Mouse (Mus musculus): Measurements from ENCODE around the gene Scgb1a1. TPM values are rescaled to one million over a fixed set of nuclear protein-coding genes. Genes with fewer than 3 reads are reported as not detected.

Scgb1a1 gene
- polyA plus RNA-seq, 1 experiment from 2014 or later, result not detected

- Histone ChIP-seq H3K4me3 (ENCODE audit: low read depth, low read length) (no peak overlapping the region), H3K4me2 (replicated peaks; ENCODE audit: low read depth) (no peak overlapping the region), H3K36me3 (ENCODE audit: control insufficient read depth, insufficient read depth) (no peaks in the 10 kb centered on the region), H3K9me3 (ENCODE audit: control insufficient read depth) (no peaks in the 10 kb centered on the region), H3K4me1 (replicated peaks; ENCODE audit: control insufficient read depth, insufficient read depth, low read length) (peaks cover 2% of the 10 kb centered on the region; the same call in 1 of the 2 replicates), H3K27me3 (replicated peaks; ENCODE audit: control insufficient read depth, insufficient read depth, low read length) (no peaks in the 10 kb centered on the region), H3K27ac (ENCODE audit: low read depth, low read length) (no peak overlapping the region), H3K9ac (ENCODE audit: low read depth, low read length) (no peak overlapping the region)
- no peak for ATAC-seq
- TF ChIP-seq CTCF (IDR thresholded peaks at IDR 0.05; ENCODE audit: low read depth), result no peak
- WGBS, result 88% methylated on average over 3 of the region's 3 CpGs
Measured at GRCm38 (mm10) chr19:9034480-9034879, 53.3 kb downstream of the Scgb1a1 start.

Other genes with a start within 250 kb of the Scgb1a1 start
- gene Gng3, start 248.8 kb downstream of the Scgb1a1 start, polyA plus RNA-seq (2015; fragmentation: Nextera tagmentation; extraction: Ambion mirVana), result 9.4 and 10.9 TPM in 2 replicates
- 2.2 TPM in 2 replicates for gene Lrrn4cl, start 237.2 kb downstream of the Scgb1a1 start, polyA plus RNA-seq (2015; fragmentation: Nextera tagmentation; extraction: Ambion mirVana)
- 170 and 180 TPM in 2 replicates for gene Ubxn1, start 216.5 kb downstream of the Scgb1a1 start, polyA plus RNA-seq (2015; fragmentation: Nextera tagmentation; extraction: Ambion mirVana)
- 65.4 and 67.9 TPM in 2 replicates for gene Uqcc3, start 207.0 kb downstream of the Scgb1a1 start, polyA plus RNA-seq (2015; fragmentation: Nextera tagmentation; extraction: Ambion mirVana)
- 44.1 and 44.6 TPM in 2 replicates for gene Lbhd1, start 204.2 kb downstream of the Scgb1a1 start, polyA plus RNA-seq (2015; fragmentation: Nextera tagmentation; extraction: Ambion mirVana)
- gene Gm49403, start 204.0 kb downstream of the Scgb1a1 start, polyA plus RNA-seq (2015; fragmentation: Nextera tagmentation; extraction: Ambion mirVana), result not detected in 2 replicates
- gene 1810009A15Rik, start 199.1 kb downstream of the Scgb1a1 start, polyA plus RNA-seq (2015; fragmentation: Nextera tagmentation; extraction: Ambion mirVana), result 54.5 and 55.6 TPM in 2 replicates
- gene Gm49416, start 199.0 kb downstream of the Scgb1a1 start, polyA plus RNA-seq (2015; fragmentation: Nextera tagmentation; extraction: Ambion mirVana), result not detected in 2 replicates
- gene Ints5, start 195.0 kb downstream of the Scgb1a1 start, polyA plus RNA-seq (2015; fragmentation: Nextera tagmentation; extraction: Ambion mirVana), result 14.5 and 16.1 TPM in 2 replicates
- 41.4 and 42.3 TPM in 2 replicates for gene Ganab, start 189.9 kb downstream of the Scgb1a1 start, polyA plus RNA-seq (2015; fragmentation: Nextera tagmentation; extraction: Ambion mirVana)
- 36.6 and 37.5 TPM in 2 replicates for gene B3gat3, start 167.6 kb downstream of the Scgb1a1 start, polyA plus RNA-seq (2015; fragmentation: Nextera tagmentation; extraction: Ambion mirVana)
- 6.3 and 6.7 TPM in 2 replicates for gene Rom1, start 158.6 kb downstream of the Scgb1a1 start, polyA plus RNA-seq (2015; fragmentation: Nextera tagmentation; extraction: Ambion mirVana)
- 12.0 and 13.6 TPM in 2 replicates for gene Eml3, start 158.4 kb downstream of the Scgb1a1 start, polyA plus RNA-seq (2015; fragmentation: Nextera tagmentation; extraction: Ambion mirVana)
- gene Mta2, start 146.1 kb downstream of the Scgb1a1 start, polyA plus RNA-seq (2015; fragmentation: Nextera tagmentation; extraction: Ambion mirVana), result 53.1 and 54.1 TPM in 2 replicates
- gene Tut1, start 134.1 kb downstream of the Scgb1a1 start, polyA plus RNA-seq (2015; fragmentation: Nextera tagmentation; extraction: Ambion mirVana), result 10.7 and 11.1 TPM in 2 replicates
- gene Eef1g, start 120.9 kb downstream of the Scgb1a1 start, polyA plus RNA-seq (2015; fragmentation: Nextera tagmentation; extraction: Ambion mirVana), result 164 and 168 TPM in 2 replicates
- 26.2 and 30.1 TPM in 2 replicates for gene Ahnak, start 98.7 kb downstream of the Scgb1a1 start, polyA plus RNA-seq (2015; fragmentation: Nextera tagmentation; extraction: Ambion mirVana)
- 2.5 and 3.2 TPM in 2 replicates for gene Asrgl1, start 47.7 kb upstream of the Scgb1a1 start, polyA plus RNA-seq (2015; fragmentation: Nextera tagmentation; extraction: Ambion mirVana)